Mouse (Mus musculus) megakaryocyte progenitor cell, adult 5-6 weeks (primary cell): ENCODE data around the gene Rnf225. TPM values are rescaled to one million over a fixed set of nuclear protein-coding genes. Genes with fewer than 3 reads are reported as not detected.

Source experiments
- ATAC-seq: replicated peaks from 2 replicates; pipeline ENCODE4 v1.8.0; 2016; ENCODE audit warnings: mild to moderate bottlenecking, moderate TSS enrichment, inconsistent platforms; ENCODE audit not compliant: poor library complexity
- total RNA-seq, 2 experiments: library from RNA; stranded (forward) in 1 of 2; stranded (reverse) in 1 of 2; fragments of 157-497, 149-512 nt in 1 of 2; fragments of 200-1000 nt in 1 of 2; gene quantifications; 2 replicates each; pipeline versions ENCODE4 v1.2.3 to v1.2.4; 2015 to 2017

Rnf225 gene
- total RNA-seq, 2 experiments from 2014 or later, result 0.62 to 1.0 TPM

DNA sequence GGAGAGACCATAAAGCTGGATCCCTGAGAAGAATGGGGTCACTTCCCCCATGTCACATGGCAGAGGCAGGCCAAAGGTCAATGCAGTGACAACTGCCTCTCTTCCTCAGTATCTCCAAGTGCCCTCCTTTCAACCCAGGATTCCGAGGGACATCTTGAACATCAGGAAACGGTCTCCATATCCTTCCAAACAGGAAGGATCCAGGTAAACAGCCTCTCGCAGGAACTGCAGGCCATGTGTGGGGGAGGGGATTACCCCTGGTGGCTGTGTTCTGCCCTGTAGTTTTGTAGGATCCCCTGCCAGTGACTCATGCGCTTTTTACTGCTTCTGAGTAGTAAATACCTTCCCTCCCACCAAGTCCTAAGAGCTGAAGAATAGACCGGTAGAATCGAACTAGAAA, 52.6 kb downstream of the Rnf225 start:
- ATAC-seq, result no peak

- ATAC-seq, result no peak
These were observed 53.1 kb downstream of the Rnf225 start for GRCm38 (mm10) chr7:12980291-12980690.

Other genes with a start within 250 kb of the Rnf225 start
- not detected in 2 replicates for gene Vmn2r55, start 242.4 kb upstream of the Rnf225 start, total RNA-seq (2015)
- not detected in 2 replicates for gene Vmn2r55, start 242.4 kb upstream of the Rnf225 start, total RNA-seq (2017)
- not detected in 2 replicates for gene Vmn2r56, start 192.4 kb upstream of the Rnf225 start, total RNA-seq (2015)
- not detected in 2 replicates for gene Vmn2r56, start 192.4 kb upstream of the Rnf225 start, total RNA-seq (2017)
- 0.95 and 2.0 TPM in 2 replicates for gene Zscan18, start 123.8 kb upstream of the Rnf225 start, total RNA-seq (2015)
- gene Zscan18, start 123.8 kb upstream of the Rnf225 start, total RNA-seq (2017), result 1.1 and 1.7 TPM in 2 replicates
- 6.5 and 7.5 TPM in 2 replicates for gene Zfp329, start 108.6 kb upstream of the Rnf225 start, total RNA-seq (2015)
- 6.2 and 7.8 TPM in 2 replicates for gene Zfp329, start 108.6 kb upstream of the Rnf225 start, total RNA-seq (2017)
- 26.4 and 30.9 TPM in 2 replicates for gene Zfp110, start 92.7 kb upstream of the Rnf225 start, total RNA-seq (2015)
- 31.2 and 36.8 TPM in 2 replicates for gene Zfp110, start 92.7 kb upstream of the Rnf225 start, total RNA-seq (2017)
- 3.2 and 5.9 TPM in 2 replicates for gene Zfp128, start 46.2 kb upstream of the Rnf225 start, total RNA-seq (2015)
- gene Zfp128, start 46.2 kb upstream of the Rnf225 start, total RNA-seq (2017), result 2.0 and 2.7 TPM in 2 replicates
- 20.6 and 22.2 TPM in 2 replicates for gene Zscan22, start 29.6 kb upstream of the Rnf225 start, total RNA-seq (2015)
- 6.4 and 8.2 TPM in 2 replicates for gene Zscan22, start 29.6 kb upstream of the Rnf225 start, total RNA-seq (2017)
- gene Rps5, start 5.1 kb upstream of the Rnf225 start, total RNA-seq (2015), result 3,071 and 3,115 TPM in 2 replicates
- 1,264 and 1,790 TPM in 2 replicates for gene Rps5, start 5.1 kb upstream of the Rnf225 start, total RNA-seq (2017)
- 3.9 and 4.0 TPM in 2 replicates for gene Zfp324, start 38.4 kb downstream of the Rnf225 start, total RNA-seq (2015)
- gene Zfp324, start 38.4 kb downstream of the Rnf225 start, total RNA-seq (2017), result 6.5 and 8.5 TPM in 2 replicates
- 3.1 and 4.4 TPM in 2 replicates for gene Zfp446, start 50.4 kb downstream of the Rnf225 start, total RNA-seq (2015)
- 2.6 and 3.3 TPM in 2 replicates for gene Zfp446, start 50.4 kb downstream of the Rnf225 start, total RNA-seq (2017)
- gene Slc27a5, start 70.8 kb downstream of the Rnf225 start, total RNA-seq (2015), result not detected in 2 replicates
- not detected in 2 replicates for gene Slc27a5, start 70.8 kb downstream of the Rnf225 start, total RNA-seq (2017)
- gene Trim28, start 71.7 kb downstream of the Rnf225 start, total RNA-seq (2015), result 389 and 409 TPM in 2 replicates
- gene Trim28, start 71.7 kb downstream of the Rnf225 start, total RNA-seq (2017), result 506 and 507 TPM in 2 replicates
- 11.4 and 13.8 TPM in 2 replicates for gene Zbtb45, start 82.6 kb downstream of the Rnf225 start, total RNA-seq (2015)
- 7.8 and 9.8 TPM in 2 replicates for gene Zbtb45, start 82.6 kb downstream of the Rnf225 start, total RNA-seq (2017)
- 145 and 150 TPM in 2 replicates for gene Chmp2a, start 107.4 kb downstream of the Rnf225 start, total RNA-seq (2015)
- gene Chmp2a, start 107.4 kb downstream of the Rnf225 start, total RNA-seq (2017), result 168 and 203 TPM in 2 replicates
- gene Ube2m, start 110.9 kb downstream of the Rnf225 start, total RNA-seq (2015), result 150 and 160 TPM in 2 replicates
- 123 and 179 TPM in 2 replicates for gene Ube2m, start 110.9 kb downstream of the Rnf225 start, total RNA-seq (2017)
- 0.37 and 1.1 TPM in 2 replicates for gene Mzf1, start 127.3 kb downstream of the Rnf225 start, total RNA-seq (2015)
- 0.25 and 1.1 TPM in 2 replicates for gene Mzf1, start 127.3 kb downstream of the Rnf225 start, total RNA-seq (2017)
- not detected in 2 replicates for gene Vmn1r85, start 167.8 kb downstream of the Rnf225 start, total RNA-seq (2015)
- gene Vmn1r85, start 167.8 kb downstream of the Rnf225 start, total RNA-seq (2017), result not detected in 2 replicates
- not detected in 2 replicates for gene Vmn1r86, start 192.5 kb downstream of the Rnf225 start, total RNA-seq (2015)
- not detected in 2 replicates for gene Vmn1r86, start 192.5 kb downstream of the Rnf225 start, total RNA-seq (2017)
- not detected in 2 replicates for gene Vmn1r87, start 212.7 kb downstream of the Rnf225 start, total RNA-seq (2015)
- gene Vmn1r87, start 212.7 kb downstream of the Rnf225 start, total RNA-seq (2017), result not detected in 2 replicates
- gene Vmn1r88, start 232.2 kb downstream of the Rnf225 start, total RNA-seq (2015), result 0.02 and 0.12 TPM in 2 replicates
- gene Vmn1r88, start 232.2 kb downstream of the Rnf225 start, total RNA-seq (2017), result under 0.01 TPM in 1 of 2 replicates, not detected in the other